Mouse (Mus musculus) midbrain, embryonic 10.5 days (tissue): ENCODE measurements at regions not wholly inside any gene's neighbourhood (a gene's known extent, or its start where the extent isn't known, plus 50 kb on each side); places are given as distances from the start of the nearest gene placed in this dataset.

Experiments used
- DNase-seq: peaks from one replicate; pipeline ENCODE4 v3.0.0-alpha.2; 2017; ENCODE audit warnings: low spot score
- H3K27ac ChIP-seq: fragments of 300-500 bp; sonication (generic); replicated peaks from 2 replicates; pipeline ENCODE4 v1.5.1; 2016; ENCODE audit warnings: mild to moderate bottlenecking
- H3K27me3 ChIP-seq: fragments of 300-500 bp; sonication (generic); 2 replicates; pipeline ENCODE4 v1.6.1; 2016; ENCODE audit warnings: low read depth, mild to moderate bottlenecking; ENCODE audit not compliant: poor library complexity, severe bottlenecking
- H3K36me3 ChIP-seq: fragments of 300-500 bp; sonication (generic); 2 replicates; pipeline ENCODE4 v1.6.1; 2016; ENCODE audit warnings: mild to moderate bottlenecking, moderate library complexity
- H3K4me1 ChIP-seq: fragments of 300-500 bp; sonication (generic); 2 replicates; pipeline ENCODE4 v1.6.1; 2016
- H3K4me3 ChIP-seq: fragments of 300-500 bp; sonication (generic); 2 replicates; pipeline ENCODE4 v1.5.1; 2016; ENCODE audit warnings: mild to moderate bottlenecking, moderate library complexity
- H3K9me3 ChIP-seq: fragments of 300-500 bp; sonication (generic); replicated peaks from 2 replicates; pipeline ENCODE4 v1.6.1; 2016; ENCODE audit warnings: mild to moderate bottlenecking
- WGBS: fragments of 180-500 bp; shearing (Covaris S2); methylation state at CpG from one replicate; pipeline ENCODE4 v1.1.7; 2016; 5-methylcytosine and 5-hydroxymethylcytosine counted together

DNA sequence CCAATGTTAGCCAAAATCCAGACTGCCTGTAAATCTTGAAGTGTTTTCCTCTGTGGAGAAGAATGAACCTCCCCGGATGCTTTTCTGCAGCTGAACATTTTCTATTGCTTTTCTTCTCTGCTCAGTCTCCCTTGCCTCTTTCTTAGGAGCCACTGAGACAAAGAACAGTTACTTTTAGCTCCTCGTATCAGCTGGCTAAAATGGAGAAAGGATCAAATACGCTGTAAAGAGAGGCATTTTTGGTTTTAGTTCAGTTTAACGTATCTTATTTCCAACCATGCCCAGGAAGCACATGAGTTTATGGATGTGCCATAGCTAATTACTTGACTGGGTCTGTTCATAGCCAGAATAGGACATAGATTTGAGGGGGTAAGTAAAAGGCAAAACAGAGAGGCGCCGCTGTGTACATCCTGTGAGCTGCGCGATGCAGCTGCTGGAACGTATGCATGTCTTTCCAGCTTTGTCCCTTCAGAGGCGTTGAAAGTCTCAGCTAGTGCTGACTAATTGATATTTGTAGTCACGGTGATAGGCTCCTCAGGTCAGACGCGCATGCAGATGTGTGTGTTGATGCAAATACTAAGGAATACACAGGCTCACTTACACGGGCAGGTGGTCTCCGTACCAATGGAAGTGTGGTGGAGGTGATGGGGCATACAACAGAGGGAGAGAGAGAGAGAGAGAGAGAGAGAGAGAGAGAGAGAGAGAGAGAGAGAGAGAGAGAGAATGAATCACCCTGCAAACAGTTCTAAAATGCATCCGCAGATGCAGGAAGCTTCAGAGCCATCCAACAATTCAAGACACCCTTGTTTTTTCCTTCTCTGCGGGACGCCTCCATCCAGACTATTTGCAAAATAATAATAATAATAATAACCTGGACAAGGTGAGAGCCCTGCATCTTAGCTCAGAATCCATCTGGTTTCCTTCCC, 216.5 kb upstream of the Ubash3b start:
- DNase-seq = peak; percentile 49
- Histone ChIP-seq H3K9me3 (no peaks in the 10 kb centered on the region), H3K4me1 (peaks cover 92% of the 10 kb centered on the region), H3K27ac (peak overlapping the region; percentile 97), H3K36me3 (peaks cover 15% of the 10 kb centered on the region; the same call in 1 of the 2 replicates), H3K4me3 (peak overlapping the region; percentile 58), H3K27me3 (no peaks in the 10 kb centered on the region)
- 44% methylated on average over 18 of the region's 18 CpGs for WGBS

DNA sequence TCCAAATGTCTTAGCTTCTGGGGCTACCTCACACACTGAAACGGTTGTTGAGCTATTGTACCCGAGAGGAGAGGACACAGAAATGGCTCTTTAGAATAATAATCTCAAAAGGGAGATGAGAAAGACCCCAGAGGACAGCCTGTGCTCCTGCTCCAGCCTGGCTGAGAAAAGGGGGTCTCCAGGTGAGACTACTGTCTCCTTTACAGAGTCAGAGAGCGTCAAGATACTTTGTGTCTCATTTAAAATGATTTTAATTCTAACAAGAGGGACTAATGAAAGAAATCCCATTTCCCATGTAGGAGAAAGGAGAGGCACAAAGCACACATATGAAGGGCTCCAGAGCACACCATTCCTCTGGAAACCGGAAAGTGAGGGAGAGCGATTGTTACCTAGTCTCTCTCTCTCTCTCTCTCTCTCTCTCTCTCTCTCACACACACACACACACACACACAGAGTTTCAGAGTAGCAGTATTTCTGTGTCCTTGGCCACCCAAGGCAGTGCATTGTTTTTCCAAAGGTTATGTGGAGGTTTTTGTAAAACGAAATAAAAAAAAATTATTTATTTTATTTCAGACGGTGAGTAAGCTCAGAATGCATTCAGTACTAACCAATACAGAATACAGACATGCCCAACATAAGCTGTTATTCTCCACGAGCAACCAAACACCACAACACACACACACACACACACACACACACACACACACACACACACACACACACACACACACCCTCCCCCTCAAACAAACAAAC, 215.6 kb upstream of the Ubash3b start:
- no peak for DNase-seq
- Histone ChIP-seq H3K27me3 (no peaks in the 10 kb centered on the region), H3K27ac (peak overlapping the region; percentile 97), H3K36me3 (peaks cover 11% of the 10 kb centered on the region; the same call in 1 of the 2 replicates), H3K9me3 (no peaks in the 10 kb centered on the region), H3K4me1 (peaks cover 93% of the 10 kb centered on the region), H3K4me3 (peak overlapping the region; percentile 58)
- 50% methylated on average over 8 of the region's 8 CpGs for WGBS

DNA sequence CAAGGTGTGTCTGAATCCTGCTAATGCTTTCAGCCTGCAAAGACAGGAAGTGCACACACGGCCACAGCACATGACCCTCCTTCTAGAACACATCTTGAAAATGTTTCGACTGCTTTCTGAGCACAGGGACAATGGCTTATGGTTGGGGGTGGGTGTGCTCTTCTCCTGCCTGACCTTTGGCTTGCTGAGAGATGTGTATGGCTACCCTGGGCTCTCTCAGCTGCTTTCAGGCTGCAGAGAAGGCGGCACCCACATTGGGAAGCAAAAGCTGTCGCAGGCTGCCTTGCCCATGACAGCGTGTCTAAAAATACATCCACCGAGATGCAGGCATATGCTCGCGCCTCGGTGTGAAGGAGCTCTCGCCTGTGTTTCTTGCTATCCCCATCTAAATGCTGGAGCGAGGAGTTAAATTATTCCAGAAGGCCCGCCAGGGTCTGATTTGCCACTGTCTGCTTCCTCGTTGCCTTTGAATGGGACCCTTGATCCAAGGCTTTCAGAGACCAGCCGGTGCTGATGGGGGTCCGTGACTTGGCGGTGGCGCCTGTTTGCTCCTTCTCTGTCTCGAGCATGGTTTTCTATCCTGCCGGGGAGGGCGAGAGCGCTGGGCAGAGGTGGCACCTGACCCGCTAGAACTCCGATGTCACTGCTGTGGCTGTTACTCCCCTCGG, 214.6 kb upstream of the Ubash3b start:
- Histone ChIP-seq H3K4me1 (peaks cover 83% of the 10 kb centered on the region), H3K4me3 (peak overlapping the region; percentile 58), H3K36me3 (0 out of 2 replicates have a peak, but pooled peaks cover 2% of the 10 kb centered on the region), H3K27me3 (no peaks in the 10 kb centered on the region), H3K27ac (peak overlapping the region; percentile 97), H3K9me3 (no peaks in the 10 kb centered on the region)
- peak; percentile 66 for DNase-seq
- 6% methylated on average over 24 of the region's 24 CpGs for WGBS

DNA sequence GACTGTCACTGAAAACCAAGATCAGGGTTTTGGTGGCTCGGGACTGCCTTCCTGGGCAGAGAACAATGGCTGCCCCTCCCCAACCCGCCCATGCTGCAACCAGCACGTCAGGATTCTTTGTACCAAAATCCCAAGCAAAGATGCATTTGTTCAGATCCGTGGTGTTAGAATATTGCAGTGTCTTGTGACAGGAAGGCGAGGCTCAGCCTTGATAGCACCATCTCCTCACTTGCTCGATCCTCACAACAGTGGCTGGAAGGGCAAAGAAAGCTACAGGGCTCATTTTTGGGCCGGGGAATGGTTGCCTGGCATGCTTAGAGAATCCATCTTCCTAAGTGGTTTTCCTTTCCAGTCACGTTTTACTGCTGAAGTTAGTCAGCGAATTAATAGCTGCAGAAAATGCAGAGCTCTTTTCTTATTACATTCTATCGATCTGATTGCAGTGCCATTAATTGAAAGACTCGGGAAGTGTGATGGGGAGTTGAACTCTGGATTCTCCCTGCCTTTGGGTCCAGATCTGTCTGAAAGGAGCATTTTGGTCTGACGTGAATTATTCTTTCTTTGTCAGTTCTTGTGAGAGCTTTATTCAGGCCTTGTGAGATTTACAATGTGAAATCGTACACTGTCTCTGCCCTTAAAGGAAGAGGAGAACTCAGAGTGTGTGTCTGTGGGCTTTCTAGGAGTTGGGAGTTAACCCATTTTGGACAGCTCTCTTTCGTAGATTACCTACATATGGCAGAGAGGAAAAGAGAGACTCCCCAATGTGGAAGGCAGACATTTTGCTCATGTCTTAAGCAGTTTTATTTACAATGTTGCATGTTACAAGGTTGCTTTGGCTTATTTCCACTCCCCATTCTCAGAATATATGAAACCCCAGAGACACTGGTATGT, 213.3 kb upstream of the Ubash3b start:
- Histone ChIP-seq H3K27ac (peak overlapping the region; percentile 97), H3K4me3 (peak overlapping the region; percentile 22; the same call in 1 of the 2 replicates), H3K4me1 (peaks cover 73% of the 10 kb centered on the region), H3K27me3 (no peaks in the 10 kb centered on the region), H3K36me3 (0 out of 2 replicates have a peak, but pooled peaks cover 3% of the 10 kb centered on the region), H3K9me3 (no peaks in the 10 kb centered on the region)
- peak; percentile 54 for DNase-seq
- 39% methylated on average over 14 of the region's 14 CpGs for WGBS

DNA sequence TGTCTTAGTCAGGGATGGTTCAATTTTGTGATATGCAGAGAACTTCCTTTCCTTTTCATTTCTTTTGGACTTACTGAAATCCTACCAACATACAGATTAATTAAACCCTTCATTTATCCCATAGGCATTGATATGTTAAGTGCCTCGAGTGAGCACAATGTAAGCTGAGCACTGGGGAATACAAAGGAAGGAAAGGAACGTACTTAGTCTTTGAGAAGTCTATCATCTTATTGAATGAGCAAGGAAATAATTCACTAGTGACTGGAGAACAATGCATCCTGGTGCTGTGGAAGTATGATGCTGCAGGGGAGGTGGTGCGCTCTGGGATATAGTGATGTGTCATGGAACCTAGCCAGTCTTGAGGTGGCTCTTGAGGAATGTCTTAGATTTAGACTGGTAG, 204.9 kb upstream of the Ubash3b start:
- H3K4me3 ChIP-seq = no peak overlapping the region
- H3K27me3 ChIP-seq = peaks cover 7% of the 10 kb centered on the region; the same call in 1 of the 2 replicates
- peak overlapping the region; percentile 82 for H3K27ac ChIP-seq
- no peak for DNase-seq
- peaks cover 10% of the 10 kb centered on the region; the same call in 1 of the 2 replicates for H3K36me3 ChIP-seq
- peaks cover 54% of the 10 kb centered on the region for H3K4me1 ChIP-seq
- H3K9me3 ChIP-seq = no peaks in the 10 kb centered on the region
- WGBS = 44% methylated on average over 3 of the region's 3 CpGs

DNA sequence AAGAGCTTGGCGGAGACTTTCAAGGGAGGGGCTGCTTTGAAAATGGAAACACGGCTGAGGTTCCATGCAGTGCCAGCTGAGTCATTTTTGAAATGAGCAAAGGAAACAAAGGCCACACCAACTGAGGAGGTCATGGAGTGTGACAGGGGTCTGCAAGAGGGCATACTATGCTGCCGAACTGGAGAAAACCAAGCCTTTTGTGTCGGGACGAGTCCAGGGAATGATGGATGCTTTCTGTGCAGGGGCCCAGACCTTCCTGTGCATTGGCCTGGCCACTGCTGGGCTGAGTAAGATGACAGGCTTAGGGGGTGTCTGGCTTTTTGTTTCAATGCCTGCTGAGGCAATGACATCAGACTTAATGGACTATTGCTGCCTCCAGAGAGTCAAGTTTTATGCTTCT, 203.8 kb upstream of the Ubash3b start:
- peak overlapping the region; percentile 82 for H3K27ac ChIP-seq
- H3K4me1 ChIP-seq = peaks cover 57% of the 10 kb centered on the region
- H3K36me3 ChIP-seq = peaks cover 9% of the 10 kb centered on the region; the same call in 1 of the 2 replicates
- 14% methylated on average over 5 of the region's 5 CpGs for WGBS
- peaks cover 7% of the 10 kb centered on the region; the same call in 1 of the 2 replicates for H3K27me3 ChIP-seq
- H3K9me3 ChIP-seq = no peaks in the 10 kb centered on the region
- H3K4me3 ChIP-seq = peak overlapping the region; percentile 11; the same call in 1 of the 2 replicates
- DNase-seq = peak; percentile 74

DNA sequence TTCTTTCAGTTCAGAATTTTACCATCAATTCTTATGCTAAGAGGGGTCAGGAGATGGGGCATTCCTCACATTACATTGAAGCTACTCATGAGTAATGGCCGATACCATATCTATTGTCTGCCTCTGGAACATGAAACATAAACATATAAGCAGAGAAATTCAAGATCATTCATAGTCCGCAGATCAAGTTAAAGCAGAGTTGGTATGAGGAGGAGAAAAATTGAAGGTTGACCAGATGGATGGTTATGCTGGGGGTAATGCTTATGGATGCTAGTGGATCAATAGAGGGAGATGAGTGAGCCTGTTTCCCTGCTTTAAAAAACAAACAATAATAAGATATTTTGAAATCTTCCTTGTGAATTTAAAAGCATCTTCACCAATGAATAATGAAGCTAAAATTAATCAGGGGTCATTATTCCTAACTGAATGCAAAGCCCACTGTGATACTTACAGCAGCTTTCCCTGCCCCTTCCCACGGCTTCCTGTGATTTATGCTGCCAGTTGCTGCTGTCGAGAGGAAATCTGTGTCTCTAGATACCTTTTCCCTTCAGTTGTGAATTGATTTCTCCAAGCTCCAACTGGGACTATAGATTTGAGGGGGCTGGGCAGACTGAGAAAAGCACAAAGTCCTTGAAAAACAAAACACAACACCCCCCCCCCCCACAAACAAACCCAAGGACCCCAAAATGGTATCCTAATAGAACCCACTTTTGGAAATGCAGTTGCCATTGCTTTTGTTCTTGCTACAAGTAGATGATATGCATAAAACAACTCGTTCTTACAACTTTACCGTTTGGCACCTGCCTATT, 203.1 kb upstream of the Ubash3b start:
- Histone ChIP-seq H3K4me3 (peak overlapping the region; percentile 11; the same call in 1 of the 2 replicates), H3K27ac (peak overlapping the region; percentile 82), H3K27me3 (peaks cover 7% of the 10 kb centered on the region; the same call in 1 of the 2 replicates), H3K4me1 (peaks cover 62% of the 10 kb centered on the region), H3K9me3 (no peaks in the 10 kb centered on the region), H3K36me3 (peaks cover 9% of the 10 kb centered on the region; the same call in 1 of the 2 replicates)
- no peak for DNase-seq
- WGBS = 50% methylated on average over 6 of the region's 6 CpGs

DNA sequence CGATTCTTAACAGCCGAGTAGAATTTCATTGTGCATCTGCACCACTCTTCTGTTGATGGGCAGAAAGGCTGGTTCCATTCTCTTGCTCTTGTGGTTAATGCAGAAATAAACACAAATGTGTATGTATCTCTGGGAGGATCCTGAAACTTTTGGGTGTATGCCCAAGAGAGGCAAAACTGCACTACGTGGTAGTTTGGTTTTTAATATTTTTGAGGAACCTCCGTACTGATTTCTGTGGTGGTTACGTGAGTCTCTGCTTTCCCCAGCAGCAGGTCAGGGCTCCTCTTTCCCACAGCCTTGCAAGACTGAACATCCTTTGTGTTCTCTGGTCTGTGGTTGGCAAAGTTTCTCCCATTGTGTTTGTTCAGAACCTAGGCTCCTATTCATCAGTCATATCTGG, 198.9 kb upstream of the Ubash3b start:
- Histone ChIP-seq H3K27me3 (no peaks in the 10 kb centered on the region), H3K4me1 (peaks cover 32% of the 10 kb centered on the region), H3K9me3 (no peaks in the 10 kb centered on the region), H3K36me3 (peaks cover 9% of the 10 kb centered on the region; the same call in 1 of the 2 replicates), H3K4me3 (no peak overlapping the region), H3K27ac (peak overlapping the region; percentile 58)
- WGBS = 86% methylated on average over 5 of the region's 5 CpGs
- no peak for DNase-seq

DNA sequence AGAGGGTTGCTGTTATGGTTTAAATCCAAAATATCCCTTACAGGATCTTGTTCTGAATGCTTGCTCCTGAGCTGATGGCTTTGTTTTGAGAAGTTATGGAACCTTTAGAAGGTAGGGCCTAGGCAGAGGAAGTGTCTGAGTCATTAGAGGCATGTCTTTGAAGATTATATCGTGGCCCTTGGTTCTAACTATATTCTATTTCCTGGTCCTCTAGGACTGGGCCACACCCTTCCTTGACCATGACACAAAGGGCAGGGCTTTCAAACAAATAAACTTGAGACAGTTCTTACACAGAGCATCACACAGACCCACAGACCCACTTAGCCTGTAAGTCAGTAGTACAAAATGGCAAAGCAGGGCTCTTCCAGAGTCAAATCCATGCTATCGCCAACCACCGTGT, 197.8 kb upstream of the Ubash3b start:
- Histone ChIP-seq H3K9me3 (no peaks in the 10 kb centered on the region), H3K27me3 (no peaks in the 10 kb centered on the region), H3K36me3 (peaks cover 9% of the 10 kb centered on the region; the same call in 1 of the 2 replicates), H3K4me3 (no peak overlapping the region), H3K27ac (no peak overlapping the region), H3K4me1 (peaks cover 21% of the 10 kb centered on the region)
- no peak for DNase-seq
- 94% methylated on average over 3 of the region's 3 CpGs for WGBS

DNA sequence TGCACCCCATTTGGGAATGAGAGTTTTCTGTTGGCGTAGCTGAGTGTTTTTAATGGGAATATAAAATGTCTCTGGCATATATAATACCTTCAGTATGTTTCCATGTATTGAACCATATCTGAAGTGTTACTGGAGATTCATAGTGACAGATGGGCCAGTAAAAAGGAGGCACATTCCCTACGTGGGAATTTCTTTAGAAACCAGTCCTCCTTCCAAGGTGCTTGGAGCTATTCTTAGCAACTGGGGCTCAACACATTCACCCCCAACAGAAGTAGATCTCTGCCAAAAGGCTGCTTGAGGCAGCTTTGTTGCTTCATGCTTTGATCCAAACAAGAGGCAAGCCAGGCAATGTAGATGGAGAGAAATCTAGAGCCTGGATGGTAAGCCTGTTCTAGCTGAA, 183.8 kb upstream of the Ubash3b start:
- H3K27me3 ChIP-seq = no peaks in the 10 kb centered on the region
- H3K36me3 ChIP-seq = no peaks in the 10 kb centered on the region
- H3K4me3 ChIP-seq = no peak overlapping the region
- no peak for DNase-seq
- H3K27ac ChIP-seq = no peak overlapping the region
- 0 out of 2 replicates have a peak, but pooled peaks cover under 1% of the 10 kb centered on the region for H3K4me1 ChIP-seq
- WGBS = 82% methylated on average over 2 of the region's 2 CpGs
- H3K9me3 ChIP-seq = no peaks in the 10 kb centered on the region

DNA sequence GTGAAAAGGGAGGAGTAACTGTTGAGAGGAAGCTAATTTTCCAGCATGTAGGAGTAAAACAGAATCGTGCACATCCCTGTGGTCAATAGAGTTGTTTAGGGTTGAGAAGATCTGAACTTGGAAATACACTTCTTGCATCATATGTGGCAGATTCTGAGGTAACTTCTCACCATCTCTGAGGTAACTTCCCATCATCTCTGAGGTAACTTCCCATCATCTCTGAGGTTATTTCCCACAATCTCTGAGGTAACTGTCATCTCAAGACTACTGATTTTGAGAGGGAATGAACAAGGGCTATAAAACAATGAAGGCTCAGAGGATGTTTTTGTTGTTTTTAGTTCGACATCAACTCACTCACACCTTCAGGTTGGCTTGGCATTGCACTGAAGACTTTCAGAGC, 175.9 kb upstream of the Ubash3b start:
- 92% methylated on average over 2 of the region's 2 CpGs for WGBS
- peaks cover 28% of the 10 kb centered on the region for H3K4me1 ChIP-seq
- peaks cover 8% of the 10 kb centered on the region; the same call in 1 of the 2 replicates for H3K36me3 ChIP-seq
- no peak overlapping the region for H3K27ac ChIP-seq
- DNase-seq = no peak
- H3K9me3 ChIP-seq = no peaks in the 10 kb centered on the region
- H3K4me3 ChIP-seq = no peak overlapping the region
- H3K27me3 ChIP-seq = no peaks in the 10 kb centered on the region
